Mouse (Mus musculus): Measurements from ENCODE around the gene Chchd6. TPM values are rescaled to one million over a fixed set of nuclear protein-coding genes. Genes with fewer than 3 reads are reported as not detected.

Gene Chchd6
- polyA plus RNA-seq, 1 experiment from 2014 or later: 56.5 TPM

GRCm38 (mm10) chr6:89508725-89509124 lies 86.7 kb downstream of the Chchd6 start:
- ATAC-seq (ENCODE audit: insufficient number of reproducible peaks, insufficient read depth, low FRiP score, low read depth): no peak
- Histone ChIP-seq H3K36me3 (ENCODE audit: control insufficient read depth, insufficient read depth, low read length) (no peaks in the 10 kb centered on the region), H3K27ac (replicated peaks in 1 of 2; ENCODE audit: control insufficient read depth in 1 of 2, insufficient read depth in 1 of 2, low read depth in 2 of 2, low read length in 2 of 2) (no peak overlapping the region), H3K4me2 (ENCODE audit: low read length) (no peak overlapping the region), H3K27me3 (ENCODE audit: control insufficient read depth, insufficient read depth, low read length) (no peaks in the 10 kb centered on the region), H3K9ac (ENCODE audit: low read length) (no peak overlapping the region), H3K4me3 (ENCODE audit: control insufficient read depth in 1 of 2, insufficient read depth in 1 of 2, low read depth in 1 of 2, low read length in 2 of 2) (no peak overlapping the region), H3K9me3 (ENCODE audit: control insufficient read depth, low read length) (no peaks in the 10 kb centered on the region), H3K4me1 (ENCODE audit: control insufficient read depth in 2 of 2, insufficient read depth in 2 of 2, low read length in 2 of 2) (no peaks in the 10 kb centered on the region)
- WGBS: 52% methylated on average over 2 of the region's 2 CpGs

GRCm38 (mm10) chr6:89508263-89508662 lies 87.2 kb downstream of the Chchd6 start:
- Histone ChIP-seq H3K27me3 (ENCODE audit: control insufficient read depth, insufficient read depth, low read length) (no peaks in the 10 kb centered on the region), H3K27ac (replicated peaks in 1 of 2; ENCODE audit: control insufficient read depth in 1 of 2, insufficient read depth in 1 of 2, low read depth in 2 of 2, low read length in 2 of 2) (no peak overlapping the region), H3K36me3 (ENCODE audit: control insufficient read depth, insufficient read depth, low read length) (no peaks in the 10 kb centered on the region), H3K4me2 (ENCODE audit: low read length) (no peak overlapping the region), H3K4me3 (ENCODE audit: control insufficient read depth in 1 of 2, insufficient read depth in 1 of 2, low read depth in 1 of 2, low read length in 2 of 2) (no peak overlapping the region), H3K9me3 (ENCODE audit: control insufficient read depth, low read length) (no peaks in the 10 kb centered on the region), H3K9ac (ENCODE audit: low read length) (no peak overlapping the region), H3K4me1 (ENCODE audit: control insufficient read depth in 2 of 2, insufficient read depth in 2 of 2, low read length in 2 of 2) (no peaks in the 10 kb centered on the region)
- no peak for ATAC-seq (ENCODE audit: insufficient number of reproducible peaks, insufficient read depth, low FRiP score, low read depth)

DNA sequence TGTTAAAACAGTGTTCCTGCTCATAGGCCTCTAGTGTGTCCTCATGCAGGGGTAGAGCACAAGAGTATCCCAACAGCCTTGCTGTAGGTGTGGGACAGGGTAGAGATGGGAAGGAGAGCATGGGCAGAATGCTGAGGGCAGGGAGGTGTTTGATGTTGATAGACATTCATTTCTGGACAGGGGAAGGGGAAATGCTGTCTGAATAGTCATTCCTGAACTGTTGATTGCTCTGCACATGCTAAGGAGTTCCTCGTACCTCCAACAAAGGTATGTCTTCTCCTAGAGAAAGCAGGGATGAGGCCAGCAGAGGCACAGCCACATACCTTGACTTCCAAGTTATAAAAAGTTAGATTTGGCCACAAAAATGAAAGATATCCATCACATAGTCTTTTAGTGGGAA lies 95.5 kb downstream of the Chchd6 start:
- H3K4me2 ChIP-seq (ENCODE audit: low read length): no peak overlapping the region
- H3K4me1 ChIP-seq (ENCODE audit: control insufficient read depth in 2 of 2, insufficient read depth in 2 of 2, low read length in 2 of 2): peaks cover 4 to 7% of the 10 kb centered on the region in 2 experiments; a peak in 2 of 4 replicates
- no peaks in the 10 kb centered on the region for H3K27me3 ChIP-seq (ENCODE audit: control insufficient read depth, insufficient read depth, low read length)
- no peak overlapping the region for H3K9ac ChIP-seq (ENCODE audit: low read length)
- H3K27ac ChIP-seq (replicated peaks in 1 of 2; ENCODE audit: control insufficient read depth in 1 of 2, insufficient read depth in 1 of 2, low read depth in 2 of 2, low read length in 2 of 2): no peak overlapping the region
- ATAC-seq (ENCODE audit: insufficient number of reproducible peaks, insufficient read depth, low FRiP score, low read depth): no peak
- no peak overlapping the region for H3K4me3 ChIP-seq (ENCODE audit: control insufficient read depth in 1 of 2, insufficient read depth in 1 of 2, low read depth in 1 of 2, low read length in 2 of 2)
- H3K36me3 ChIP-seq (ENCODE audit: control insufficient read depth, insufficient read depth, low read length): no peaks in the 10 kb centered on the region
- whole genome bisulfite sequencing: 95% methylated on average over 1 of the region's 1 CpGs
- H3K9me3 ChIP-seq (ENCODE audit: control insufficient read depth, low read length): no peaks in the 10 kb centered on the region

DNA sequence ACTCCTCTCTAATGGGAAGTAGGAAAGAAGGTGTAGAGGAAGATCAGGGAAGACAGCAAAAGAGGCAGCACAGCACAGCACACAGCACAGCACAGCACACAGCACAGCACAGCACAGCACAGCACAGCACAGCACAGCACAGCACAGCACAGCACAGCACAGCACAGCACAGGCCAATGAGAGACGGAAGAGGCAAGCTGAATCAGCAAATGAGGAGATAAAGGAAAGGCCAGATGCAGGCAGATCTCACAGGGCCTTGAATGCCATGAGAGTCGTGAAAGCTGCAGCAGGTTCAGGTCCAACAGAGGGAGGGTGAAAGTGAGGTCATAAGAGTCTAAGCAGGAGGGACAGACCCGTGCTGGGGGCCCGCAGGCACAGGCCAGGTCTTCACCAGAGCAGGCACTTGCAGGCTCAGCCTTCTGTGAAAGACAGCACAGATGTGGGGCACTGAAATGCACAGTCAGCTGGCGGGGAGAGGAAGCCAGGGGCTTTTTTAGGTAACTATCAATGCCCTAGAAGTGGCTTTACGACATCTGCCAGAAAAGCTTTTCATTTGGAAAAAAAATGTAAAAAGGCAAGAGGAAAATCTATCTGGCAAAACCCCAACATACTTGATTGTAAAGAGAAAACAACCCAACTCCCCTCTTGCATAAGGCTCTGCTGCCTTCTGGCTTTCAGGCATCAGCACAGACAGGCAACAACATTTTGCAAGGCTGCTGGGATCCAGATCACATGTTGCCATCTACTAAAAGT lies 96.5 kb downstream of the Chchd6 start:
- no peak for ATAC-seq (ENCODE audit: insufficient number of reproducible peaks, insufficient read depth, low FRiP score, low read depth)
- no peak overlapping the region for H3K4me3 ChIP-seq (ENCODE audit: control insufficient read depth in 1 of 2, insufficient read depth in 1 of 2, low read depth in 1 of 2, low read length in 2 of 2)
- no peak overlapping the region for H3K27ac ChIP-seq (replicated peaks in 1 of 2; ENCODE audit: control insufficient read depth in 1 of 2, insufficient read depth in 1 of 2, low read depth in 2 of 2, low read length in 2 of 2)
- H3K27me3 ChIP-seq (ENCODE audit: control insufficient read depth, insufficient read depth, low read length): no peaks in the 10 kb centered on the region
- peaks cover 4 to 7% of the 10 kb centered on the region in 2 experiments; a peak in 2 of 4 replicates for H3K4me1 ChIP-seq (ENCODE audit: control insufficient read depth in 2 of 2, insufficient read depth in 2 of 2, low read length in 2 of 2)
- no peak overlapping the region for H3K4me2 ChIP-seq (ENCODE audit: low read length)
- no peak overlapping the region for H3K9ac ChIP-seq (ENCODE audit: low read length)
- H3K9me3 ChIP-seq (ENCODE audit: control insufficient read depth, low read length): no peaks in the 10 kb centered on the region
- WGBS: 35% methylated on average over 6 of the region's 6 CpGs
- H3K36me3 ChIP-seq (ENCODE audit: control insufficient read depth, insufficient read depth, low read length): no peaks in the 10 kb centered on the region

GRCm38 (mm10) chr6:89496916-89497315 lies 98.5 kb downstream of the Chchd6 start:
- no peak overlapping the region for H3K9ac ChIP-seq (ENCODE audit: low read length)
- H3K4me2 ChIP-seq (ENCODE audit: low read length): no peak overlapping the region
- ATAC-seq (ENCODE audit: insufficient number of reproducible peaks, insufficient read depth, low FRiP score, low read depth): no peak
- no peak overlapping the region for H3K27ac ChIP-seq (replicated peaks in 1 of 2; ENCODE audit: control insufficient read depth in 1 of 2, insufficient read depth in 1 of 2, low read depth in 2 of 2, low read length in 2 of 2)
- H3K9me3 ChIP-seq (ENCODE audit: control insufficient read depth, low read length): no peaks in the 10 kb centered on the region
- H3K27me3 ChIP-seq (ENCODE audit: control insufficient read depth, insufficient read depth, low read length): no peaks in the 10 kb centered on the region
- peaks cover 4 to 7% of the 10 kb centered on the region in 2 experiments; a peak in 2 of 4 replicates for H3K4me1 ChIP-seq (ENCODE audit: control insufficient read depth in 2 of 2, insufficient read depth in 2 of 2, low read length in 2 of 2)
- 65% methylated on average over 1 of the region's 1 CpGs for WGBS
- H3K4me3 ChIP-seq (ENCODE audit: control insufficient read depth in 1 of 2, insufficient read depth in 1 of 2, low read depth in 1 of 2, low read length in 2 of 2): no peak overlapping the region
- no peaks in the 10 kb centered on the region for H3K36me3 ChIP-seq (ENCODE audit: control insufficient read depth, insufficient read depth, low read length)

DNA sequence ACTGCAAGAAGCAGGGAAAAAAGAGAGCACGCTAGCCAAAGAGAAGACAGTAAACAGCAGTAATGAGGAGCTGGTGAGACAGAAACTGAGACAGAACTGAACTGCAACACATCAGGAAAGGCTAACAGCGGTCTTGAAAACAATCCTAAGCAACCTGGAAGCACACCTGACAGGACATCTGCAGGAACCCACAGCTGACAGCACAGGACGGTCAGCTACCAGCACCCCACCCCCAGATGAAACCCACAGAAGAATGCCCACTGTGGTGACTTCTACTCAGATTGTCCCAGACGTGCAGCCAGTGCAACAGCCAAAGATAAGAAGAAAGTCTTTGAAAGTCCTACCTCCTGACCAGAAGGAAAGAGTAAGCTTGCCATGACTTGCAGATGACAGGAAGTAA lies 103.1 kb downstream of the Chchd6 start:
- no peak overlapping the region for H3K9ac ChIP-seq (ENCODE audit: low read length)
- no peaks in the 10 kb centered on the region for H3K36me3 ChIP-seq (ENCODE audit: control insufficient read depth, insufficient read depth, low read length)
- no peak overlapping the region for H3K4me3 ChIP-seq (ENCODE audit: control insufficient read depth in 1 of 2, insufficient read depth in 1 of 2, low read depth in 1 of 2, low read length in 2 of 2)
- no peak overlapping the region for H3K27ac ChIP-seq (replicated peaks in 1 of 2; ENCODE audit: control insufficient read depth in 1 of 2, insufficient read depth in 1 of 2, low read depth in 2 of 2, low read length in 2 of 2)
- H3K4me2 ChIP-seq (ENCODE audit: low read length): no peak overlapping the region
- H3K9me3 ChIP-seq (ENCODE audit: control insufficient read depth, low read length): no peaks in the 10 kb centered on the region
- H3K4me1 ChIP-seq (ENCODE audit: control insufficient read depth in 2 of 2, insufficient read depth in 2 of 2, low read length in 2 of 2): peaks cover 2 to 4% of the 10 kb centered on the region in 2 experiments; a peak in 2 of 4 replicates
- WGBS: 66% methylated on average over 4 of the region's 4 CpGs
- H3K27me3 ChIP-seq (ENCODE audit: control insufficient read depth, insufficient read depth, low read length): no peaks in the 10 kb centered on the region
- no peak for ATAC-seq (ENCODE audit: insufficient number of reproducible peaks, insufficient read depth, low FRiP score, low read depth)

DNA sequence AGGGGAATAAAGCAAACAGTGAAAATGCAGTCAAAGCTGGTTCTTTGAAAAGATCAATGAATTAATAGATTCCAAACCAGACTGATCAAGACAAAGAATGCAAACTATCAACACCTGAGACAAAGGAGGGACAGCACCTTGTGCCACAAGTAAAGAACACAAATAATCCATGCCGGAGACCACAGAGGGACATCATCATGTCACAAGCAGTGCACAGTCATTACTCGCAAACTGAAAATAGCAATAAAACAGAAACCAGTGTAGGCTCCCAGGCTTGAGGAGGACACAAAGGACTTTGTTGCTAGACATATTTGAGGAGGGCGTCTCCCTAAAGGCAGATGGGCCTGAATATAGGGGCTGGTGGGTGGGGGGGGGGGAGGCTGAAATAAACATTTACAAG lies 105.1 kb downstream of the Chchd6 start:
- H3K4me3 ChIP-seq (ENCODE audit: control insufficient read depth in 1 of 2, insufficient read depth in 1 of 2, low read depth in 1 of 2, low read length in 2 of 2): no peak overlapping the region
- no peaks in the 10 kb centered on the region for H3K36me3 ChIP-seq (ENCODE audit: control insufficient read depth, insufficient read depth, low read length)
- H3K4me1 ChIP-seq (ENCODE audit: control insufficient read depth in 2 of 2, insufficient read depth in 2 of 2, low read length in 2 of 2): no peaks in the 10 kb centered on the region
- H3K9me3 ChIP-seq (ENCODE audit: control insufficient read depth, low read length): no peaks in the 10 kb centered on the region
- no peak overlapping the region for H3K9ac ChIP-seq (ENCODE audit: low read length)
- no peak for ATAC-seq (ENCODE audit: insufficient number of reproducible peaks, insufficient read depth, low FRiP score, low read depth)
- H3K4me2 ChIP-seq (ENCODE audit: low read length): no peak overlapping the region
- WGBS: 88% methylated on average over 3 of the region's 3 CpGs
- no peaks in the 10 kb centered on the region for H3K27me3 ChIP-seq (ENCODE audit: control insufficient read depth, insufficient read depth, low read length)
- no peak overlapping the region for H3K27ac ChIP-seq (replicated peaks in 1 of 2; ENCODE audit: control insufficient read depth in 1 of 2, insufficient read depth in 1 of 2, low read depth in 2 of 2, low read length in 2 of 2)

DNA sequence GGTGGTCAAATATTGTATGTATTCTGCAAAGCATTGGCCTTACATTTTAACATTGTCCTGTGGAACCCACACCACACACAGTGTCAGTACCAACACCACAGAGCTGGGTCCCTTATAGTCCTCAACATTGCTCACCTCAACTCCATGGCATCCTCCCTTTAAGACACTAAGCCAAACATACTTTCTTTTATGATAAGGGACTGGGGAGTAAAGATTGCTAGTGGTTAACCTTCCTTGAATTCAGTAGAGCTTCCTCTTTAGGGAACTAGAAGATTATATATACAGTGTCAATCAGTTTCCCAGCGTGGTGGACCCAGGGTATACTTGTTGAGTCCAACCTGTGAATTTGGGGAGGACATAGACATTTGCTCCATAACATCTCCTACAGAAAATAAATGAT lies 105.9 kb downstream of the Chchd6 start:
- ATAC-seq (ENCODE audit: insufficient number of reproducible peaks, insufficient read depth, low FRiP score, low read depth): no peak
- no peak overlapping the region for H3K4me2 ChIP-seq (ENCODE audit: low read length)
- no peak overlapping the region for H3K9ac ChIP-seq (ENCODE audit: low read length)
- no peaks in the 10 kb centered on the region for H3K36me3 ChIP-seq (ENCODE audit: control insufficient read depth, insufficient read depth, low read length)
- no peaks in the 10 kb centered on the region for H3K4me1 ChIP-seq (ENCODE audit: control insufficient read depth in 2 of 2, insufficient read depth in 2 of 2, low read length in 2 of 2)
- no peaks in the 10 kb centered on the region for H3K9me3 ChIP-seq (ENCODE audit: control insufficient read depth, low read length)
- H3K27me3 ChIP-seq (ENCODE audit: control insufficient read depth, insufficient read depth, low read length): no peaks in the 10 kb centered on the region
- no peak overlapping the region for H3K27ac ChIP-seq (replicated peaks in 1 of 2; ENCODE audit: control insufficient read depth in 1 of 2, insufficient read depth in 1 of 2, low read depth in 2 of 2, low read length in 2 of 2)
- WGBS: 83% methylated on average over 1 of the region's 1 CpGs
- no peak overlapping the region for H3K4me3 ChIP-seq (ENCODE audit: control insufficient read depth in 1 of 2, insufficient read depth in 1 of 2, low read depth in 1 of 2, low read length in 2 of 2)

All from heart, embryonic 14.5 days (tissue).